Mouse (Mus musculus): ENCODE measurements around the gene Asxl2. TPM values are rescaled to one million over a fixed set of nuclear protein-coding genes. Genes with fewer than 3 reads are reported as not detected.
A peak's percentile ranks its signal among the peaks of the same experiment; 100 is the strongest.
"Not testable (repeated sequence)": the region's sequence is repeated elsewhere in the genome, so short reads cannot be mapped to it uniquely, and the experiment has no call there.

The Asxl2 gene
- polyA plus RNA-seq, 1 experiment from 2014 or later, result 14.4 TPM

DNA sequence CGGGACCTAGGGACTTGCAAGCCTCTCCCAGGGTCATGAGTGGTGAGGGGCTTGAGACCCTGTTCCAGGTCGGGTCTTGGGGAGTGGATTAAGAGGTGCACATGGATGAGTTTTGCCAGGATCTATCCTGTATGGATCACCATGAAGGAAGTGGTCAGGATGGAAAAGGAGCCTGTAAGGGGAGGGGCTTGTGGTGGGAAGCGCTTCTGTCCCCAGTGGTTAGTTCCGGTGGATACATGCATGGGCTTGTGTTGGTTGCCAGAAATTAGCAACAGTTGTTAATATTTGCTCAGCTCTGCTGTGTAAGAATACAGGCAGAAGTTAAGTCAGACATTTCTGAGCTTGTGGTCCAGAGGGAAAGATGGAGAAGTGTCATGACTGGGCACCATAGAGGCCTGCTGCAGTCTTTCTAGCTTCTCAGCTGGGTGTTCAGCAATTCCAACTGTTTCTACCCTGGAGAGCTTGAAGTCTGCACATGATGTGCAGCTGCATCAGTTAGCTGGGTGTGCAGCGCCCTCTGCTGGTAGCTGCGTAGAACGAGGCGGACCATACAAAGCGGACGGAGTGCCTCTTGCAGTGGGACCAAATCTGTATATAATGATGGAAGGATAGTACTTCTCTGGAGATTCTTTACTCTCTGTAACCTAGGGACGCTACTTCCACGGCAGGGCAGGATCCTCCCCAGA, 35.9 kb upstream of the Asxl2 start:
- Histone ChIP-seq H3K4me1 (ENCODE audit: control insufficient read depth, insufficient read depth, low read length) (no peaks in the 10 kb centered on the region), H3K4me2 (ENCODE audit: low read length) (no peak overlapping the region), H3K36me3 (ENCODE audit: control insufficient read depth, insufficient read depth, low read length) (peaks cover 80% of the 10 kb centered on the region), H3K9me3 (ENCODE audit: control insufficient read depth, low read length) (no peaks in the 10 kb centered on the region), H3K27ac (replicated peaks; ENCODE audit: low read depth, low read length) (no peak overlapping the region), H3K4me3 (replicated peaks; ENCODE audit: low read depth, low read length) (no peak overlapping the region), H3K27me3 (ENCODE audit: control insufficient read depth, insufficient read depth, low read length) (no peaks in the 10 kb centered on the region), H3K9ac (replicated peaks; ENCODE audit: low read length) (no peak overlapping the region)
- ATAC-seq (ENCODE audit: low FRiP score, low TSS enrichment) (peak; percentile 66), DNase-seq (peak; percentile 91)
- 30% methylated on average over 12 of the region's 12 CpGs for WGBS

- H3K27ac ChIP-seq (replicated peaks; ENCODE audit: low read depth, low read length), result no peak overlapping the region
- no peaks in the 10 kb centered on the region for H3K27me3 ChIP-seq (ENCODE audit: control insufficient read depth, insufficient read depth, low read length)
- H3K4me3 ChIP-seq (replicated peaks; ENCODE audit: low read depth, low read length), result no peak overlapping the region
- no peak overlapping the region for H3K9ac ChIP-seq (replicated peaks; ENCODE audit: low read length)
- DNase-seq (no peak), ATAC-seq (ENCODE audit: low FRiP score, low TSS enrichment) (no peak)
- no peak overlapping the region for H3K4me2 ChIP-seq (ENCODE audit: low read length)
- H3K9me3 ChIP-seq (ENCODE audit: control insufficient read depth, low read length), result no peaks in the 10 kb centered on the region
- peaks cover 82% of the 10 kb centered on the region for H3K36me3 ChIP-seq (ENCODE audit: control insufficient read depth, insufficient read depth, low read length)
- WGBS, result 88% methylated on average over 1 of the region's 1 CpGs
- H3K4me1 ChIP-seq (ENCODE audit: control insufficient read depth, insufficient read depth, low read length), result no peaks in the 10 kb centered on the region
These were observed 35.4 kb upstream of the Asxl2 start for GRCm38 (mm10) chr12:3391276-3391675.

DNA sequence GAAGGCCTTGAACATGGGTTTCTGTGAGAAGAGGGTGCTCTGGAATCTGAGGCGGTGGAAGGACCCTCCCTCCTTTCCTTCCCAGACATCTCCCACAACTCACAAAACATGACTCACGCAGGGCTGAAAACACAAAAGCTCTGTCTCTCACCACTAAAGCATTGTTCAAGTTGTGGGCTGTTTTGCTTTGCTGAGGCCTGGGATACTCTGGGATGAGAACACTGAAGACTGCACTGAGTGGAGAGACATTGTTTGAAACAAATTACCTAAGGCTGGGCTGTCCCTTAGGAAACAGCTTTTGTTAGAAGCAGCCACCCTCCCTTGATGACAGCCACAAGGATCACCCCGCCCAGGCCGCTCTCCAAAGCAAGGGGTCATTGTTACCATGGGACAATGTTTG, 33.5 kb upstream of the Asxl2 start:
- no peak for DNase-seq
- no peak overlapping the region for H3K4me3 ChIP-seq (replicated peaks; ENCODE audit: low read depth, low read length)
- no peak overlapping the region for H3K27ac ChIP-seq (replicated peaks; ENCODE audit: low read depth, low read length)
- H3K9ac ChIP-seq (replicated peaks; ENCODE audit: low read length), result no peak overlapping the region
- H3K27me3 ChIP-seq (ENCODE audit: control insufficient read depth, insufficient read depth, low read length), result no peaks in the 10 kb centered on the region
- 77% methylated on average over 4 of the region's 4 CpGs for WGBS
- H3K4me1 ChIP-seq (ENCODE audit: control insufficient read depth, insufficient read depth, low read length), result no peaks in the 10 kb centered on the region
- no peak overlapping the region for H3K4me2 ChIP-seq (ENCODE audit: low read length)
- no peaks in the 10 kb centered on the region for H3K9me3 ChIP-seq (ENCODE audit: control insufficient read depth, low read length)
- peaks cover 72% of the 10 kb centered on the region for H3K36me3 ChIP-seq (ENCODE audit: control insufficient read depth, insufficient read depth, low read length)
- no peak for ATAC-seq (ENCODE audit: low FRiP score, low TSS enrichment)

DNA sequence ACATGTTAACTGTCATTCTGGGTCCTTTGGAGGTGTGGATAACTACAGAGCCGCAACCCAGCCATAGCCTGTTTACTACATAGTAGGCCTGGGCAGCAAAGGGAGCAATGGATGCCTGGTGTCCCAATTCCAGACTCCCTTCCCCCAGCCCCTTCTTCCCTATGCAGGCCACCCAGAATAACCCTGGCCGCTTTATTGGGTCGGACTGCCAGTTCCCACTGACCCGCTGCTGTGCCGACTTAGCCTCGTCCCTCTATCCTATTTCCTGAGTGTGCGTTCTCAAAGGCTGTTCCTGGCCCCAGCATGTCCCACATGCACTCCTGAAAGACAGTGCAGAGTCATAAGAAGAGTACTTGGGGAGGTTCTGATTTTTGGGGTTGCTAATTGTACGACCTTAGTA, 29.7 kb upstream of the Asxl2 start:
- WGBS, result 94% methylated on average over 8 of the region's 8 CpGs
- Histone ChIP-seq H3K9ac (replicated peaks; ENCODE audit: low read length) (no peak overlapping the region), H3K4me2 (ENCODE audit: low read length) (no peak overlapping the region), H3K27me3 (ENCODE audit: control insufficient read depth, insufficient read depth, low read length) (no peaks in the 10 kb centered on the region), H3K27ac (replicated peaks; ENCODE audit: low read depth, low read length) (no peak overlapping the region), H3K36me3 (ENCODE audit: control insufficient read depth, insufficient read depth, low read length) (peaks cover 69% of the 10 kb centered on the region), H3K4me1 (ENCODE audit: control insufficient read depth, insufficient read depth, low read length) (no peaks in the 10 kb centered on the region), H3K4me3 (replicated peaks; ENCODE audit: low read depth, low read length) (no peak overlapping the region), H3K9me3 (ENCODE audit: control insufficient read depth, low read length) (no peaks in the 10 kb centered on the region)
- DNase-seq, result no peak
- no peak for ATAC-seq (ENCODE audit: low FRiP score, low TSS enrichment)

- not testable (repeated sequence) for ATAC-seq (ENCODE audit: low FRiP score, low TSS enrichment); H3K9ac ChIP-seq (replicated peaks; ENCODE audit: low read length); H3K4me2 ChIP-seq (ENCODE audit: low read length); H3K9me3 ChIP-seq (ENCODE audit: control insufficient read depth, low read length); H3K4me1 ChIP-seq (ENCODE audit: control insufficient read depth, insufficient read depth, low read length); DNase-seq; H3K4me3 ChIP-seq (replicated peaks; ENCODE audit: low read depth, low read length); H3K27me3 ChIP-seq (ENCODE audit: control insufficient read depth, insufficient read depth, low read length); H3K27ac ChIP-seq (replicated peaks; ENCODE audit: low read depth, low read length)
- 72% methylated on average over 3 of the region's 3 CpGs for WGBS
- peaks cover 44% of the 10 kb centered on the region for H3K36me3 ChIP-seq (ENCODE audit: control insufficient read depth, insufficient read depth, low read length)
These were observed 21.0 kb upstream of the Asxl2 start for GRCm38 (mm10) chr12:3405662-3406061.

GRCm38 (mm10) chr12:3406585-3406984, 20.1 kb upstream of the Asxl2 start:
- 83% methylated on average over 6 of the region's 6 CpGs for WGBS
- Histone ChIP-seq H3K9ac (replicated peaks; ENCODE audit: low read length) (no peak overlapping the region), H3K36me3 (ENCODE audit: control insufficient read depth, insufficient read depth, low read length) (peaks cover 36% of the 10 kb centered on the region), H3K4me3 (replicated peaks; ENCODE audit: low read depth, low read length) (no peak overlapping the region), H3K27me3 (ENCODE audit: control insufficient read depth, insufficient read depth, low read length) (no peaks in the 10 kb centered on the region), H3K27ac (replicated peaks; ENCODE audit: low read depth, low read length) (no peak overlapping the region), H3K9me3 (ENCODE audit: control insufficient read depth, low read length) (no peaks in the 10 kb centered on the region), H3K4me2 (ENCODE audit: low read length) (no peak overlapping the region), H3K4me1 (ENCODE audit: control insufficient read depth, insufficient read depth, low read length) (no peaks in the 10 kb centered on the region)
- ATAC-seq (ENCODE audit: low FRiP score, low TSS enrichment) (no peak), DNase-seq (peak; percentile 55)

DNA sequence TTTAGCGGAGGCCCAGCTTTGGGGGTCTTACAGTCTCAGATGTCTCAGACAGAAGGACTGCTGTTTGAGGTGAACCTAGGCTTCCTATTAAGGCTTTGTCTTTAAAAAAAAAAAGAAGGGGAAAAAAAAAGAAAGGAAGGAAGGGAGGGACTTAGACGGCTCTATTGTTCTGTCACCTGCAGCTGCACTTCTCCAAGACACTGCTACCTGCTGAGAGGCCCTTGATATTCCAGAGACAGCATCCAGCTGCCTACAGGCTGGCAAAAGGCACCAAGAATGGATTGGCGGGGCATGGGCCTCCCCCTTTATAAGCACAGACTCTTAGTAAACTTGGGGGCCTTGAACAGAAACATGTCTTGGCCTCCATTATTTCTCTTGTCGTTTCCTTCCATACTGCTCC, 11.7 kb upstream of the Asxl2 start:
- Histone ChIP-seq H3K4me3 (replicated peaks; ENCODE audit: low read depth, low read length) (no peak overlapping the region), H3K9ac (replicated peaks; ENCODE audit: low read length) (no peak overlapping the region), H3K36me3 (ENCODE audit: control insufficient read depth, insufficient read depth, low read length) (0 out of 2 replicates have a peak, but pooled peaks cover 6% of the 10 kb centered on the region), H3K27ac (replicated peaks; ENCODE audit: low read depth, low read length) (no peak overlapping the region), H3K27me3 (ENCODE audit: control insufficient read depth, insufficient read depth, low read length) (no peaks in the 10 kb centered on the region), H3K4me2 (ENCODE audit: low read length) (no peak overlapping the region), H3K9me3 (ENCODE audit: control insufficient read depth, low read length) (no peaks in the 10 kb centered on the region), H3K4me1 (ENCODE audit: control insufficient read depth, insufficient read depth, low read length) (no peaks in the 10 kb centered on the region)
- ATAC-seq (ENCODE audit: low FRiP score, low TSS enrichment), result no peak
- DNase-seq, result no peak
- WGBS, result 84% methylated on average over 4 of the region's 4 CpGs

DNA sequence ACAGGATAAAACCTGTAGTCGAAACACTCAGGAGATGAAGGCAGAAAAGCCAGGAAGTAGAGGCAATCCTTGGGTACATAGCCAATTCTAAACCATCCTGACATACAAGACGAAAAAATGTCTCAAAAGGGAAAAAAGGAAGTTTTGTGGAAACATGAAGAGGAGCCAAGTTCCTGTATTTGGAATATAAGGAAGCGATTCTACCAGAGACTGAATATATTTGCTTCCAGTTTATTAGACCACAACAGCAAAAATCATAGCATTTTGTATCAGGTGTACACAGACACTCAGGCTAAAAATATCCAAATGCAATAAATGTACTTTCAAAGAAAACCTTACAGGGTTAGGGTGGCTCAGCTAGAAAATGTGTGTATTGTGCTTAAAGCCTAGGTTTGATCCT, 7.9 kb upstream of the Asxl2 start:
- no peaks in the 10 kb centered on the region for H3K4me1 ChIP-seq (ENCODE audit: control insufficient read depth, insufficient read depth, low read length)
- ATAC-seq (ENCODE audit: low FRiP score, low TSS enrichment), result no peak
- H3K9ac ChIP-seq (replicated peaks; ENCODE audit: low read length), result no peak overlapping the region
- H3K4me3 ChIP-seq (replicated peaks; ENCODE audit: low read depth, low read length), result no peak overlapping the region
- no peak overlapping the region for H3K27ac ChIP-seq (replicated peaks; ENCODE audit: low read depth, low read length)
- WGBS, result 97% methylated on average over 3 of the region's 3 CpGs
- 0 out of 2 replicates have a peak, but pooled peaks cover 8% of the 10 kb centered on the region for H3K36me3 ChIP-seq (ENCODE audit: control insufficient read depth, insufficient read depth, low read length)
- no peaks in the 10 kb centered on the region for H3K9me3 ChIP-seq (ENCODE audit: control insufficient read depth, low read length)
- DNase-seq, result no peak
- no peaks in the 10 kb centered on the region for H3K27me3 ChIP-seq (ENCODE audit: control insufficient read depth, insufficient read depth, low read length)
- H3K4me2 ChIP-seq (ENCODE audit: low read length), result no peak overlapping the region

DNA sequence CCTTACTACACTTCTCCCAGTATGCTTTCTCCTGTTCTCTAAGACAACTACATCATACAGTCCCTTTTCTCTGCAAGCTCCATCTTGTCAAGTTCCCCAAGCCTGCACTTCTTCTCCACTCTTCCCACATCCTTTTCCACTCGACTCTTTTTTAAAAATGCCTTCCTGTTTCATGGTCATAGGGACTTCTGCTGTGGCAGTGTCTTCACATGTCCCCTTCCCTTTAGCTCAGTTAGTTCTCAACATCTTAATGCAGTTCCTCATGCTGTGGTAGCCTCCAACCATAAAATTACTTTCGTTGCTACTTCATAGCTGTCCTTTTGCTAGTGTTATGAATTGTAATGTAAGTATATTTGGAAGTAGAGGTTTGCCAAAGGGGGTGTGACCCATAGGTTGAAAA, 6.1 kb upstream of the Asxl2 start:
- Histone ChIP-seq H3K4me1 (ENCODE audit: control insufficient read depth, insufficient read depth, low read length) (peaks cover 2% of the 10 kb centered on the region), H3K9ac (replicated peaks; ENCODE audit: low read length) (no peak overlapping the region), H3K4me3 (replicated peaks; ENCODE audit: low read depth, low read length) (no peak overlapping the region), H3K9me3 (ENCODE audit: control insufficient read depth, low read length) (no peaks in the 10 kb centered on the region), H3K27ac (replicated peaks; ENCODE audit: low read depth, low read length) (no peak overlapping the region), H3K27me3 (ENCODE audit: control insufficient read depth, insufficient read depth, low read length) (no peaks in the 10 kb centered on the region), H3K36me3 (ENCODE audit: control insufficient read depth, insufficient read depth, low read length) (0 out of 2 replicates have a peak, but pooled peaks cover 8% of the 10 kb centered on the region), H3K4me2 (ENCODE audit: low read length) (no peak overlapping the region)
- DNase-seq, result no peak
- WGBS, result 88% methylated on average over 2 of the region's 2 CpGs
- ATAC-seq (ENCODE audit: low FRiP score, low TSS enrichment), result no peak

Measured in midbrain, embryonic 14.5 days (tissue).